Mouse (Mus musculus): ENCODE measurements around the gene Pet100.
"Not testable (repeated sequence)": the region's sequence is repeated elsewhere in the genome, so short reads cannot be mapped to it uniquely, and the experiment has no call there.

The Pet100 gene

DNA sequence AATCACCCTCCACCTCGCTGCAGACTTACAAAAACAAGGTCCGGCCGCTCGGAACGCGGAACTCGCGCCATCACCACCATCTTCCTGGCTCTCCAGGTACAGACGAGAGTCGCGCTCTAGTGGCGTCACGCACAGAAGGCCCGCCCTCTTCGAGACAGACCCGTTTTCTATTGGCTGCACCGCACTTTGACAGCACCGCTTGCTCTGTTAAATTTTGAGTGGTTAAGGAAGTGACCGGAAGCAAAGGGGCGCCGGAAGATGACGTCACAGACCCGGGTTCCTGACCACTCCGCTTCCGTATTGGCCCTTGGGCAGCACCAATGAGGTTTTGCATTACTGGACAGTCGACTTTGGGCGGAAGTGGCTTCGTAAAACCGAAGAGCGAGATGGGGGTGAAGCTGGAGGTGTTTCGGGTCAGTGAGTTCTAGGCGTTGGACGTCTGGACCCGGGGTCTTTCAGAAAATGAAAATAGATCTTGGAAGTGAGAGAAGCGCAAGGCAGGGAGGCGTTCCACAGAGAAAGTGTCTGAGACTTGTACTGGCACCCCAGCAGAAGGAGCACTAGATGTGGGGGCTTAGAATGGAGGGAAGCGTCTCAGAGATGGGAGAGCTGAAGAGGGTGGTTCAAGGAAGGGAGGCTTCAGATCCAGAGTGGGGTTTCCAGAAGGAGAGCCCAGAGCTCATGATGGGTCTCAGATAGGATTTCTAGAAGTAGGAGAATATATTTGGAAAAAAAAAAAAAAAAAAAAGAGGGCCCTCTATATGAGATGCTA, at the start of gene Pet100, which contains the start of gene Xab2:
Gene Pet100 (plus strand): TSS at position 350 of the 772 bp plus-strand sequence.
Gene Xab2 (minus strand): TSS at position 118 of the 772 bp plus-strand sequence.
- peak; percentile 96 for DNase-seq

- DNase-seq = no peak
Measured at GRCm38 (mm10) chr8:3574546-3574945, 46.8 kb upstream of the Pet100 start.

DNA sequence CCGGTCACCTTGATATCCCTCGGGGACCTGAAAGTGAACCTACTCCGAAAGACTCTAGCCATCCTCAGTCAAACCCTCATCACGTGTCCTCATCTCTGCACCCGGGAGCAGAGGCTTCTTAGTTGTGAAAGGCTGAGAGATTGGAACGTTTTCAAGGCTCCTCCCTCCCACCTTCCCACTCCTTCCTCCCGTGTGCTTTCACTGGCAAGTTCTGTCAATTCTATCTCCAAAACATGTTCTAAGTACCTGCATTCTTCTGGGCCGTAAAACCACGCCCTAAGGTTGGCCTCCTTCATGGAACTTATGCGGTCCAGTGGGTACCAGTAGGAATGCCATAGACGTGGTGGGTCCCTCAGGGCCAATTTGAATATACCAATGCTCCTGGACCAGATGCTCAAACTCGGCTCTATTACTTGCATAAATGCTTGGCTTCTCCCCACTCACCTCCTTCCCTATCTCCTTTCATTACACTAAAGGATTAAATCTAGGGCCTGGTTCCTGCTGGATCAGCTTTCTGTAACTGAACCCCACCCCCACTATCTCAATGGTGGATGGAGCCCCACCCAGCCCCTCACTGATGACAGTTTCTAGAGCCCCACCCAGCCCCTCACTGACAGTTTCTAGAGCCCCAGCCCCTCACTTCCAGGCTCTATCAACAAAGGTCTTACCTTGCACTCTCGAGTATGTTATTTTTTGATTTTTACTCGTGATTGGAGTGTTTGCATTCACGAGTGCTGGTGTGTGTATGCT, 45.0 kb upstream of the Pet100 start:
- DNase-seq = no peak

DNA sequence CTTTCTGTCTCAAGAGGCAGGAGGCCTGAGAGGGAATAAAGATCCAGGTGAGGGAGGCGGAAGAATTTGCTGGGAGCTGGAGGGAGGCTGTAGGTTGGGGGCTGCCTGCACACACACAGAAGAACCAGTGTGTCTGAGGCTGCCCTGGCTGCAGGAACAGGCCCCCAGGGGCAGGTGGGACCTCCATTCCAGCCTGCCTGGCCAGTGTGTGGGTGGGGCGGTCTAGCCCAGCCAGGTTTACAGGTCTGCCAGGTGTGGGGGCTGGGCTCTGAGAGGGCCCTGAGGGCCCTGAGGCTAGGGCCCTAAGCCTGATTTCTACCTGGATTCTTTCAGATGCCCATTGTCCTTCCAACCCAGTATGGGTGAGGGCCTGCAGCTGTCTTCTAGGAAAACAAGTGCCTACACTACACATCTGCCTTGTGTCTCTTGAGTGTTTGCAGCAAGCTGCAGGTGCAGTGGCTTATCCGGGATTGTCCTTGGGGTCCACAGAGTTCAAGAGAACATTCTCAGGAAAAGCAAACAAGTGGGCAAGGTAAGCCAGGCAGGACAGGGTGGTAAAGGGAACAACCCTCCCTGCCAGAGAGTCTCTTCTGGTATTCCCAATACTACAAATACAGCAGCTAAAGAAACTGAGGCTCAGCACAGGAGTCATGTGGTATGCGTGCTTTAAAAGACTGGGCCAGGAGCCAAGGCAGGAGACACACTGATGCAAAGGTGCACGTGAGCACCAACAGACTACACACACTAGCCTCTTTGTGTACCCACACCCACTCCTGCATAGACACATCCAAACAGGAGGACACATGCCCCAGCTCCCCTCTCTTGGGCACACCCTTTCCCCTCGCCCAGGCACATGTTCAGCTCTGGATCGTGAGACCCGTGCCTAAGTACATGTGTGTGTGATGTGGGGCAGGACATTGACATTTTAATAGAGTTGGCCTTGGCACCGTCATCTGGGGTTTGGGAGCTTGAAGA, 41.7 kb upstream of the Pet100 start:
- DNase-seq = no peak

- DNase-seq = not testable (repeated sequence)
Measured at GRCm38 (mm10) chr8:3581961-3582360, 39.4 kb upstream of the Pet100 start.

DNA sequence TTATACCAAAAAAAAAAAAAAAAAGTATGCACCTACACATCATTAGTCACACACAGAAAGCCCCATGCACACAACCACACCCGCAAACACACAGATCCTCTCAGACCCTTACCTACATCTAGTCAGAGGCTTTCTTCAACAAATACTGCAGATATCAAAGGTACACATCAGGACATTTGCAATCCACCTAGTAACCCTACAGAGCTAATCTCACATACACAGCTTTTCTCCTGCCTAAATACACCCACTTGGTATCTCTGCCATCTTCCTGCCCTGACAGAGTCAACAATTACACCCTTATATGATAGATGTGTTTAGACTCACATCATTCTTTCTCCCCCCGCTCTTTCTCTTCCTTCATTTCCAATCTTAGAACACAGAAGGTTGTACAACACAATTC, 34.9 kb upstream of the Pet100 start:
- DNase-seq = no peak

DNA sequence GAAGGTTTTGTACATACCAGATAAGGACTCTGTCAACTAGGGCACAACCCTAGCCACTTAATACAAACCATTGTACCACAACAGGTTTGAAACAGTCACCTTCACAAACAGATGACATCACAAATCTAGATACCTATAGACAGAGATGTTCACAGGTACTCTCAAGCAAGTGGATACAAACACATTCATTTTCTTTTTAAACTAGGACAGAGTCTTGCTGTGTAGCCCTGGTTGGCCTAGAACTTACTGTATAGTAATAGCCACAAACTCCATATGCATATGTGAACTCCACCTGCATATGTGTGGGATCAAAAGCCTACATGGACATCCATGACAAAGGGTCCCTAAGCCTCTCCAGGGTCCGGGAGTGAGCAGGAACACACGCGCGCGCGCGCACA, 34.4 kb upstream of the Pet100 start, which contains the start of gene Camsap3:
Gene Camsap3 (plus strand): TSS at position 301 of the 398 bp plus-strand sequence.
- DNase-seq = no peak

- DNase-seq = peak; percentile 67
Measured at GRCm38 (mm10) chr8:3587391-3588257, 33.7 kb upstream of the Pet100 start.

DNA sequence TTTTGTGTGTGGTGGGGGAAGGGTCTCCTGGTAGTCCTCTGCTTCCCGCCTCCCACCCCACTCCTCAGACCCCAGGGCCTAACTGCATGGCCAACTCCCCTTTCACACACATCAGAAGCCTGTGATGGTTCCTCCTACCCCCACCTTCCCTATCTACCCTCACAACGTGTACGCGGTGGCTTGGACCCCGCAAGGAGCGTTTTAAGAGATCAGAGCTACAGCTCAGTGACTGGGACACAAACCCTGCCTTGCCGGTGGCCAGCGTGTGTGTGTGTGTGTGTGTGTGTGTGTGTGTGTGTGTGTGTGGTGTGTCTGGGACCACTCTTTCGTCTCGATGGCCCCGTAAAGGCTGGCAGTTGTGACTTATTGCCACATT, 33.1 kb upstream of the Pet100 start:
- DNase-seq = no peak

GRCm38 (mm10) chr8:3593470-3593869, 27.9 kb upstream of the Pet100 start:
- no peak for DNase-seq

DNA sequence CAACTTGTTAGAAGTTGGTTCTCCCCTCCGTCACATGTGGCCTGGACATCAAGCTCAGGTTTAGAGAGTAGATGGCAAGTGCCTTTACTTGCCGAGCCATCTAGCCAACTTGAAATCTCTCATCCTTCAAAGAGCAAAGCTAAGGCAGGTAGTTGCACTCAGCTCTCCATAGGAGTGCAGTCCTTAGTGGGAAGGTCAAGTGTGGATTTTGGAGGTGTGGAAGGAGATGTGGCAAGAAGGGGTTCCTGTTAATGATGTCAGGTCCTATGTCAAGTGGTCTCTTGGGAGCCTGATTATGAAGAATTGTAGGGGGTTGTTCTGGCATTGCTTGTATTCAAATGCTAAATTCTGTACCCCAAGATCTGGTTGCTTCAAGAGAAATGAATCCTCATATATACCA, 26.9 kb upstream of the Pet100 start:
- no peak for DNase-seq

- no peak for DNase-seq
Measured at GRCm38 (mm10) chr8:3598054-3598453, 23.3 kb upstream of the Pet100 start.

- no peak for DNase-seq
Measured at GRCm38 (mm10) chr8:3599219-3599618, 22.1 kb upstream of the Pet100 start.

DNA sequence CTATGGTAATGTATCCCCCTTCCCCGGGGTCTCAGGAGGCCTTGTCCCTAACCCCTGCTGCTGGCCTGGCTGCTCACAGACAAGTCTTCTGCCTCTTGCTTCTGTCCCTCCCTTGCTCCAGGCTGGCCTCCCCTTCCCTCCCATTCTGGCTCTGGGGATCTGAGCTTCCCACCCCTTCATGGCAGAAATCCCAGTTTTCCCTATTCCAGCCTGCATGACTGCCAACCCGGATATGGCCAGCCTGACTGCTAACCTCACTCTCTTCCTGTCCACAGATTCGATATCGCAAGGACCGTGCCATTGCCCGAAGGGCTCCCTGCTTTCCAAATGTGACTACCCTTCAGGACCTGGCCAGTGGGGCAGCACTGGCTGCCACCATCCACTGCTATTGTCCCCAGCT, 20.9 kb upstream of the Pet100 start:
- no peak for DNase-seq

DNA sequence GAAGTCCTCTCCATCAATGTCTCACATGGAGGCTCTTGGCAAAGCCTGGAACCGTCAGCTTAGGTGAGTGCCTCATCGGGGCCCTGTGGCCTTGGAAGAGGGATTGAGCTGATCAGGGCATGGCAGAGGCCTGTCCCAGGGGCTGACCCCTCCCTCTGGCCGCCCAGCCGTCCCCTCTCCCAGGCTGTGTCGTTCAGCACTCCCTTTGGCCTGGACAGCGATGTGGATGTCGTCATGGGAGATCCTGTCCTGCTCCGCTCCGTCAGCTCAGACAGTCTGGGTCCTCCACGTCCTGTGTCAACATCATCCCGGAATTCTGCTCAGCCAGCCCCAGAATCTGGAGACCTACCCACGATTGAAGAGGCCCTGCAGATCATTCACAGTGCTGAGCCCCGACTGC, 17.9 kb upstream of the Pet100 start:
- DNase-seq = no peak

GRCm38 (mm10) chr8:3606593-3606992, 14.8 kb upstream of the Pet100 start:
- no peak for DNase-seq

DNA sequence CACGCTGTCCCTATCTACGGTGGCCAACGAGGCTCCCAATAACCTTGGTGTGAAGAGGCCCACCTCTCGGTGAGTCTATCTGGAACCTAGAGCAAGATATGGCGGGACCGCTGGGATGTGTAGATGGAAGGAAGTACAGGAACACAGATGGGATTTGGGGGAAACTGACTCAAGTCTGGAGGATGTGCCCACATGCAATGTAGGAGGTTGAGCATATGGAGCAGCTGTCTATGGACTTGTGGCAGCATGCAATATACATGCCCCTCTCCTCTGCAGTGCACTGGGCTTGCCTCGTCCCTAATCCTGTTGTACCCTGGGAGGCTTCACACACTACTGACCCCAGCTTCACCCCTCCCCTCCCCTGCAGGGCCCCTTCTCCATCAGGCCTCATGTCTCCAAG, 13.5 kb upstream of the Pet100 start:
- no peak for DNase-seq

DNA sequence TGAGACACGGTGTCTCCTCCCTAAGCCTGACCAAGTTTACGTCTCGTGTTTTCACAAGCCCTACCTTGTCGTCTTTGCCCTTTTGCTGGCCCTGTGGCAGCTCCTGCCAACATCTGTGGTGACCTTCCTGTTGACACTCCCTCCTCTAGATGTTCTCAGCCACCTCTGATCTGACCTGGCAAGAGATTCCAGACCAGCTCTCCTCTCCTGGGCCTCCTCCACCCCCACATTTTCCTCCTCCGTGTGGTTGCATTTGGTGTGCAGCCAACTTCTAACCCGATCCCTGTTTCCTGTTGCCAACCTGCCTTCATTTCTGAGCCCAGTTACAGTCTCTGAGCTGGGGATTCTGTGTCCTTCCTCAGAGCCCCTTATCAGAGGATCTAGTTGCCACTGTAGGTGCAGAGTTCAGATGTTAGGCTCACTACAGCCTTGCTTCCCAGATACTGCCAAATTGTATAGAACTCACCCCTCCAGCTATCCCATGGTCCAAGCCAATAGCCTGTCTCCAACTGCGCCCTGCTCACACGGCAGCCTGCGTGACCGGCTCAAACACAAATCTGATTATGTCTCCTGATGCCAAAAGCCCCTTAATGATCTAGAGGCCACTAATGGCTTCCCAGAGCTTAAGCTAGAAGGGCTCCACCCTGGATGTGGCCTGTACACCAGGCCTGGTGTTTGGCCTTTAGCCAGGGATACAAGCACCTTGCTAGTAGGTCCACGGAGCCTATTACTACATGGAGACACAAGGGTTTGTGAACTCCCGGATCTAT, 12.1 kb upstream of the Pet100 start:
- no peak for DNase-seq

DNA sequence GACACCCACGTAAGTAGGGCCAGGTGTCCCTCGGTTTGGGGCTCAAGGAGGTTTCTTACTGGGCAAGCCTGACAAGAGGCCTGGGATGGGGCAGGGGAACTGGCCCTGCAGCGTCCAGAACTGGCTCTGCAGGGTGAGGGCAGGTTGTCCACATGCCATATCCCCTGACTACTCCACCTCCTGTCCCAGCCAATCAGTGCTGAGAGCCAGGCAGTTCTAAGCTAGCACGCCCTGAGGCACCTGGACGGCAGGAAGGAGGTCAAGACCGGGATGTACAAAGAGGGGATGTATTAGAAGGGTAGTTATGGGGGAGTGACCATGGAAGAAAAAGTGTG, 11.6 kb upstream of the Pet100 start:
- no peak for DNase-seq

GRCm38 (mm10) chr8:3622119-3622518, 771 bp downstream of the Pet100 start:
- DNase-seq = no peak

DNA sequence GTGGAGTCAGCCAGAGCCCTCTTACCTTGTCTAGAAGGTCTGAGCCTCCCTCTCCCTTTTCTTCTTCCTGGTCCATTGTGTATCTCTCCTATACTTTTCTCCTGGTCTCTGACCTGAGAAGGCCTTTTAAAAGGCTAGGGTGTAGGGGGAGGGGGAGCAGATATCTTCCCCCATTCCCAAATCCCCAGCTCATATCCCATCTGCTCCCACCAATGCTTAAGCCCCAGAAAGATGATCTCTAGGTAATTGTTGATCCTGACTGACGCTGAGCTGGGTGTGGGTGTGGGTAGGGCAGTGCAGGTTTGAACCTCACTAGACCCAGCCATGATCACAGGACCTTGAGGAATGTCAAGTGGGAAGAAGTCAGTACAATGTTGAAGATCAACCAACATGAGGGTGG, 4.1 kb downstream of the Pet100 start, which contains the start of gene Pcp2:
Gene Pcp2 (minus strand): TSS at position 101 of the 400 bp plus-strand sequence.
- no peak for DNase-seq

All from thymus, postnatal 4 days (tissue).